Mouse (Mus musculus): ENCODE measurements at regions not wholly inside any gene's neighbourhood (a gene's known extent, or its start where the extent isn't known, plus 50 kb on each side); places are given as distances from the start of the nearest gene placed in this dataset.
A peak's percentile ranks its signal among the peaks of the same experiment; 100 is the strongest.

- DNase-seq = no peak
Measured at GRCm38 (mm10) chr3:41857446-41857845, 115.0 kb downstream of the D3Ertd751e start.

- no peak for DNase-seq
Measured at GRCm38 (mm10) chr3:41862674-41863073, 120.3 kb downstream of the D3Ertd751e start.

- DNase-seq = no peak
Measured at GRCm38 (mm10) chr3:41908952-41909351, 166.5 kb downstream of the D3Ertd751e start.

DNA sequence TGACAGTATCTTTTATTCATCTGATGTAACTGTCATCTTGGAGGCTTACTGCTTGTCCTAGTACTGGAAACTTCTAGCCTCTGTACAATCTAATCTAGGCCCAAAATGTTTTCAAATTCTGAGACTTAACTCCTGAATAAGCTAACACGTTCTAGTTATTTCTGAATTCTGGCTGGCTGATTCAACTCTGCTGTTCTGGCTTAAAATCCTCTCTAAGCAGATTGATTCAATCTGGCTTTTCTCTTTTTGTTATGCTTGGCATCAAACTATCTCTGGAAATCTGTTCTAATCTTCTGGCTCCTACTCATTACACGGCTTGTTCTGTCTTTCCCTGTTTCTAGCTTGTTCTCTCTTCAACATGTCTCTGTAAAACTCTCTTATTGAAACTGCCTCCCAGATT is 170.8 kb downstream of the D3Ertd751e start:
- DNase-seq = no peak

DNA sequence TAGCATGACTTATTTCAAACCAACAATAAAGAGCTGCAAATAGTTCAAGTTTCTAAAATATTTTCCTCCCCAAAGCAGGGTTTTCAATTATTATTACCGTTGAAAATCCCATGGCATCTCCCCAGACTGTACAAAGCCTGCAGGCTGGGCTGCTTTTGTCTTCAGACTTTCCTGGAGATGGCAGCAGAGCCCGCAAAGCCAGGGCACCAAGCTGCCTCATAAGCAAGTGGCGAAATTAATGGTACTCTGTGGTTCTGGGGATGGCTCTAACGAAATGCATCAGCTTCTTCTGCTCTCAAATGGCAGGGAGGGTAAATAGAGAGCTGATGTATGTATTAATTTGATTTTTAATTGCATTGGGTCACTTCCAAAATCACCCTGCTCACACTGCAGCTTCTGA is 197.4 kb downstream of the D3Ertd751e start:
- peak; percentile 6 for DNase-seq

DNA sequence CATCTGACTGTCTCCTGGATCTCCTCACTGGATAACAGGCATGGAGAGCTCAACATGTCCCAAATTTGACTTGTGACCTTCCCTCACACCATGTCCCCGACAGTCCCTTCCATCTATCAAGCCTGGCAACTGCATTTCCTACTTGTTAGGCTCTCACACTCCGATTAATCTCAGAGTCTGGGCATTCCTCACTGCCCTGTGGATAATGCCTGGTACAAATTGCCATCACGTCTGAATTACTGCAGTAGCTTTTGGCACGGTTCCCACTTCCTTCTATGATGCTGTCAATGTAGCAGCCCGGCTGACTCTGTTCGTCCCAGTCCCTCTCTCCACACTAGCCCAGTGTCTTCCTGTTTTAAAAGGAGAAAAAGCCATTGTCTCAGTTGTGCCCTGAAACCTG is 200.6 kb downstream of the D3Ertd751e start:
- peak; percentile 2 for DNase-seq

GRCm38 (mm10) chr3:41949404-41949803 is 207.0 kb downstream of the D3Ertd751e start:
- no peak for DNase-seq

GRCm38 (mm10) chr3:41957385-41957784 is 215.0 kb downstream of the D3Ertd751e start:
- no peak for DNase-seq

GRCm38 (mm10) chr3:41960209-41960608 is 217.8 kb downstream of the D3Ertd751e start:
- no peak for DNase-seq

DNA sequence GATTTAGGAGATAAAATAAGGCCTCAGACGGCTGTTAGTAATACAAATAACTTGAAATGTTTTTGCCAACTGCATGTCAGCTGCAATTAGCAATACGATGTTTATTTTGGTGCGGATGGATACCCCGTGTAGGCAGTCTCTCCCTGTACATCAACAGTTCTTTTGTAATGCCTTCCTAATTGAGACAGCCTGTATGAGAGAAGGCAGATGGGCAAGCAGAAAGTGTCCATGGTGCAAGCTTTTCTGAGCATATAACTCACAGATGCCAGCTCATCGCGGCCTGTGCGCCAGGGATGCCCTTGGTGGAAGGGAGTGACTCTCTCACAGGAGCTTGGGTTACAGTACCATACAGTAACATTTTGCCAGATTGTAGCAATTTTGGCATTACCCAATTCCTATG is 220.5 kb downstream of the D3Ertd751e start:
- DNase-seq = no peak

DNA sequence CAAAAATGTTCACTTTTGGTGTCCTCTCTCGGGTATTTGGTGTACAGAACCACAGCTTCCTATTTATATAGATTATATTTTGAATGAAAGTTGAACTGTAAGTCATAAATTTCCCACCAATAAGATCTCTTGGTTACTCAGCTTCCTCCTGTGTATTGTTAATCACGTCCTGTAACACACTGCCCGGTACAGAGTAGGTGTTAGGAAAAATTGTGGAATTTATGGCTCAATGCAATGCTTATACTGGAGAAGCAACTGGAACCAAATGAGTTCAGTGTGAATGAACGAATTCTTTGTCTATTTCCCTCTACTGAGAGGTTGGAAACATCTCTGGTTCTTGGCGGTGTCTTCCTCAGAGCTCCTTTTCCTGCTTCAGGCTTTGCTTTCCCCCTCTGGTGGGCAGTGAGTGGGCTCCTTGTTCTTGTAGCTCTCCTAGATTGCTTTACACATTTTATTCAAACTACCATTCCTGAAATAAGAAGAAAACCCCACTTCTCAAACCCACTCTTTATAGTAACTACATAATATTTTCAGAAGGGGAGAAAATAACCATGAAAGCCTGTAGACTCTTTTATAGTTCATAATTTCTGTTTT is 264.4 kb downstream of the D3Ertd751e start:
- DNase-seq = no peak

DNA sequence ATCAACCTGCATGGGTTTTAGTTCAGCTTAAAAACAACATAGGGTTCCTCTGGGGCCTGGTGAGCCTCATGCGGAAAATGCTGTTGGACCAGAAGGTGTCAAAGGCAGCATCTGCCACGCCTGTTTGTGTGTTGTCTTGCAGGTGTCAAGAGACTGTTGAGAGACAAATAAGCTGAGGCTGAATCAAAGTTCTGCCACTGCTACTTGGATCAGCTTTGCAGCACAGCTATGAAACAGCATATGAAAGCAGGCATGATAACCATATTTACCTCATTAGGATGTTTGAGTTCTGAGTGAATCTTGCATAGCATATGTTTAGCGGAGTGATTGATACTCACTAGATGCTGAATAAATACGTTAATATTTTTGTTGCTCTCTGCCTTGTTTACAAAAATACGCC is 280.8 kb downstream of the D3Ertd751e start:
- no peak for DNase-seq

GRCm38 (mm10) chr3:42039632-42040031 is 297.2 kb downstream of the D3Ertd751e start:
- DNase-seq = no peak

DNA sequence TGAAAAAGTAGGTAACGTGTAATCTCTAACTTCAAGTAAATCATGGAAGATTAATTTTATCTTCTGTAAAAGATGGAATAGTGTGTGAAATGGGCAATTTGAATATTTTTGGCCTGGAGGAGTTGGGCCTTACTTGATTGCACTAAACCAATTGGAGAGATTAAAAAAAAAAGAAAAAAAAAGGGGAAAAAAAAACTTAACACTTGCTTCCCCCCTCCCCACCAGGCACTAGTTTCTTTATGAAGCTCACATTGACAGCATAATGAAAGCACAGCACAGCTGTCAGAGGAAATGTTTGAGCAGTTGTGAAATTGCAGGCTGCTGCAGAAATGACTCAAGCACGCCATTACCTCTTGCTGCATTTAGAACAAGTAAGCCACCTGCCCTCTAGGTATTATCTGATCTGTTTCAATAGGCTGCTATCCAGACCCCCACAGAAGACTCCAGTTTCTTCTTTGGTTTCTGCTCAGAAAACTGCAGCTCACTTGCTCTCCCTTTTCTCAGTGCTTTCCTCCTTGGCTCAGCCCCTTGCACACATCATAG is 297.9 kb downstream of the D3Ertd751e start:
- DNase-seq = no peak

GRCm38 (mm10) chr3:42040959-42041358 is 298.5 kb downstream of the D3Ertd751e start:
- no peak for DNase-seq

DNA sequence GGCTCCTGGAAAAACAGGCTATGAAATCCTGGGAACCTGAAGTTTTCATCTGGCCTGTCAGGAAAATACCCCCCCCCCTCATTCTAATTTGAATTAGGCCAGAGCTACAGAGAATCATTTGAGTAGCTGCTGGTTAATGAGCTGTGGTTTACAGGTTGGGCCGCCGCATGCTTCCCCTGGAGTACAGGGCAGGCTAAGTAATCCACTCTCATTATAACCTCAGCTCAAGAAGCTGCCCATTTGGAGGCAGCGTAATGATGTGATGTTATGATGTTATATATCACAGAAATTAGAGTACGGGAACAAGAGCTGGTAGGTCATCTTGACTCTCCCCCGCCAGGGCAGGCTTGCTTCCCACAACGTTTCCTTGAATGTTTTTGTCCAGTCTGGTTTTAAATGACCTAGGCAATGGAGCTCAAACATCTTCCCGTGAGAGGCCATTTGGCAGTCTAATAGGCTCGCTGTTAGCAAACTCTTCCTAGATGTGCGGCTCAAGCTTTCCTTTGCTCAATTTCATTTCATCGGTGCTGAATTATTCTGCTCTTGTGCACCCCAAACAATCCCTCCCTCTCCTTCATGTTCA is 315.0 kb downstream of the D3Ertd751e start:
- no peak for DNase-seq

- DNase-seq = no peak
Measured at GRCm38 (mm10) chr3:42065093-42065935, 322.9 kb downstream of the D3Ertd751e start.

DNA sequence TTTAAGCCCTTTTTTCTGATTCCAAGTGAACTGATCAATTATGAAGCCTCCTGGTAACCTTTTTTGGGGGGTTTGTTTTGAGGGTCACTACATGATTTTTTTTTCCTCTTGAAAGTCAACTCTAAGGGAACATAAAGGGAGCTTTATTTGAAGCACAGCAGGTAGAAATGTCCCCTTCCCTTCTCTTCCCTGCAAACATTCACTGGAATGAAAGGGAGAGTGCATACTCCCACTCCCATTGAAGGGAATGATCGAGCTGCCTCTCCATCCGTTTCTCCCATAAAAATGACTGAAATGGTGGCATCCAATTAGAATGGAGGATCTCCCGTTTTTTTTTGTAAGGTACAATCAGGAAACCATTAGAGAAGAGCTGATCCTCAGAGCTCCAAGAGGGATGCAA is 323.6 kb downstream of the D3Ertd751e start:
- DNase-seq = no peak

DNA sequence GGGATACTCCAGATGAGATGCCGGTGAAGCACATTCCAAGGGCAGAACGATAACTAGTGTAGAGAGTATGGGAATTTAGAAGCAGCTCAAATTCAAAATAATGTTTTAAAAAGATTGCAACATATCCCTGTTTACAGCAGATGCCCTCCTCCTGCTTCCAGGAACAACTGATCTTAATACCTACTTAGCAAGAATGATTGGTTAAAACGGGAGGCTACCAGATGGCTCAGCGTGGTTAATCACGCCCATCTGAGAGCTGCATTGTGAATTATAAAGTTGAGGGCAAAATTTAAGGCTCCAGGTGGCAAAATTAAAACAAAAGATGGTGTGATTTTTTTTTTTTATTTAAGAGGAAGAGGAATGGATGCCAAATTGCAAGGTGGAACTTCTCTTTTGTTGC is 324.6 kb downstream of the D3Ertd751e start:
- DNase-seq = no peak

GRCm38 (mm10) chr3:42074532-42075287 is 332.3 kb downstream of the D3Ertd751e start:
- peak; percentile 36 for DNase-seq

- peak; percentile 45 for DNase-seq
Measured at GRCm38 (mm10) chr3:42110976-42111847, 368.8 kb downstream of the D3Ertd751e start.
